Mouse (Mus musculus) v-Abl transformed pro-B cells (cell line): ENCODE results near the gene Gm12790.
"Not testable (repeated sequence)": the region's sequence is repeated elsewhere in the genome, so short reads cannot be mapped to it uniquely, and the experiment has no call there.

Source experiments
- in situ Hi-C, 2 experiments: fragments of 400-800 bp; cut with MboI; formaldehyde crosslinking; loops; one replicate each; pipeline ENCODE4 v1.15.1; 2025; ENCODE audit not compliant: unreplicated experiment in 2 of 2

Gene Gm12790

DNA sequence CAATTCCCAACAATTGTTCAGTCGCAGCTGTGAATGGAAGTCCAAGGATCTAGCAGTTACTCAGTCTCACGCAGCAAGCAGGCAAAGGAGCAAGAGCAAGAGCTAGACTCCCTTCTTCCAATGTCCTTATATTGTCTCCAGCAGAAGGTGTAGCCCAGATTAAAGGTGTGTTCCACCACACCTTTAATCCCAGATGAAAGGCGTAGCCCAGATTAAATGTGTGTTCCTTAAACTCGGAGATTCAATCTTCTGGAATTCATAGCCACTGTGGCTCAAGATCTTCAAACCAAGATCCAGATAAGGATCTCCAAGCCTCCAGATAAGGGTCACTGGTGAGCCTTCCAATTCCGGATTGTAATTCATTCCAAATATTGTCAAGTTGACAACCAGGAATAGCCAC, at the start of gene Gm12790:
Gm12790 (minus strand) TSS at position 101 of the 400 bp plus-strand sequence.
- in situ Hi-C loops: loop anchor here in 1 of 2 experiments (25.0 kb wide), 1 partner anchor 319 kb away; no protein-coding TSS in a partner anchor

DNA sequence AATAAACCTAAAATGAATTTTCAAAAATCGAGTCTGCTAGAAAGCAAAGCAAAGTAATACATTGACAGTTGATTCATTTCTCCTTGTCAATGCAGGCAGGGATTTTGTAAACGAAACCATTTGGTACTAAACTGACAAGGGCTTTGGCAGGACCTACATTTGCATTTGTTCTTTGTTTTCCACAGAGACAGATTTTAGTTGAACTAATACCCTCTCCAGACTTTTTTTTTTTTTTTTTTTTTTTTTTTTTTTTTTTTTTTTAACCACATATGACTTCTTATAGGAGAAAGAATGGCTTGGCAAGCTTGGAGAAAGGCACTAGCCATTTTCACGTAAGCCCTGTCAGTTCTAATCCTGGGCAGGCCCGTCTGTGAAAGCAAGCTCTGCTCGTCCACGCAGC, 45.8 kb upstream of the Gm12790 start:
- in situ Hi-C loops: no loop called here

- in situ Hi-C loops: loop anchor here (5.0 to 25.0 kb wide), 4 partner anchors 336 to 614 kb away; no protein-coding TSS in a partner anchor
Observed at GRCm38 (mm10) chr4:101998267-101998922, 17.5 kb upstream of the Gm12790 start.

GRCm38 (mm10) chr4:101997426-101997825, 16.6 kb upstream of the Gm12790 start:
- in situ Hi-C loops: loop anchor here (5.0 to 25.0 kb wide), 4 partner anchors 335 to 613 kb away; no protein-coding TSS in a partner anchor

- in situ Hi-C loops: loop anchor here in 1 of 2 experiments (25.0 kb wide), 1 partner anchor 324 kb away; no protein-coding TSS in a partner anchor
Observed at GRCm38 (mm10) chr4:101986326-101986725, 5.5 kb upstream of the Gm12790 start, which contains the start of gene Gm12789. Gene Gm12789 (plus strand): TSS chr4:101986626.

- in situ Hi-C loops: loop anchor here in 1 of 2 experiments (25.0 kb wide), 1 partner anchor 323 kb away; no protein-coding TSS in a partner anchor
Observed at GRCm38 (mm10) chr4:101985678-101986077, 4.8 kb upstream of the Gm12790 start.

DNA sequence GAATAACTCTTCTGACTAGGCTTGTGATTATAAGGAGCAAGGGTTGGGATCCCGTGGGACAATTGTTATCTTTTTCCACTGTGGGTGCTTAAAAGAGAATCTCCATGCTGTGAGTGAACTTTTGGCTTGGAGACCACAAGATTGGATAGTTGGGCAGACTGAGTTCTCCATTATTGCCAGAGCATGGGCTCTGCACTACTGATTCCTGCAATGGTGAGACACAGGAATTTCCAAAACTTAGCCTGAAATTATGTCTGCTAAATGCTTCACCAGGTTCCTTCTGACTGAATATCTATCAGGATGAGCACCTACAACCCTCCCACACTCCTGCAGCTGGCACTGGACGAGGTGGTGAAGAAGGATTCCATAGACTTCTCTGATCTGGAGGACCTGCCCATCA, 40.7 kb downstream of the Gm12790 start, which contains the start of gene Gm12794:
Gm12794 (plus strand) TSS at position 301 of the 400 bp plus-strand sequence.
- in situ Hi-C loops: not testable (repeated sequence)
